Mouse (Mus musculus) naive thymus-derived CD4-positive, alpha-beta T cell, adult 5 months (primary cell): ENCODE data around the gene Zfp775. TPM values are rescaled to one million over a fixed set of nuclear protein-coding genes. Genes with fewer than 3 reads are reported as not detected.

ENCODE experiments used
- polyA plus RNA-seq: library from polyadenylated mRNA; unstranded; fragments of 100-300 nt; shearing (Covaris generic); gene quantifications from one replicate; pipeline ENCODE4 v1.2.1, GENCODE M21; 2017

Gene Zfp775
- 6.2 TPM for polyA plus RNA-seq

DNA sequence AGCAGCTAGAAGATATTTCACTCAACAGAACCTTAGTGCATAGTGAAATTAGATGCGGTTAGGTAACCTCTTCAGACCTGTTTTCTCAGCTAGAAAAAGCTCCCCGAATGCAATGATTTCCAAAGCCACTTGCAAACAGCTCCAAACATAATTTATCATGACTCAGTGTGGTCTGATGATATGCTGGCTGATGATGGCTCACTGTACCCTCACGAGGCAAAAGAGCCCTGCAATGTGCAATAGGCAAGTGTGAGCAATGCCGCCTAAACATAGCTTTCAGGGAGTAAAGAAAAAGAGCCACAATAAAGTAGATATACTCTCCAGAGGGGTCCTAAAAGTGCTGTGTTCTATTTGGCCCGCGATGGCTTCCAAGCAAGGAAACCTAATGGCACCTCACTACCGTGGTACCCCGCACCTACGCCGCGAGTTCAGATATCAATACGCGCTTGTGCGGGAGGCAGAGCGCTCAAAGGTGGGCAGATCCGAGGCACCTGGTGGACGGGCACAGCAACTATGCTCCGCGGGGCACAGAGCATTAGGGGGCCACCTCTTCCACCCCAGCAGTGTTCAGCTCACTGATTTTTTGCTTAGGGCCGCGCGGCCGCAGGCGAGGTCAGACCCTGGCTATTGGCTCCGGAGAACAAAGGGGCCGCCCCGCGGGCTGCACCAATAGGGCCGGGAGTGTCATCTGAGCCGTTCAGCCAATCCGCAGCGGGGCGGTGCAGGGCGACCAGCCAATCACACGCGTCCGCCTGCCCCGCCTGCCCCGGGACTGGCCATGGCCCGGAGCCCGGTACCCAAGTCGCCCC, at the start of gene Zfp775:
Zfp775 (plus strand) TSS at position 793 of the 809 bp plus-strand sequence.

DNA sequence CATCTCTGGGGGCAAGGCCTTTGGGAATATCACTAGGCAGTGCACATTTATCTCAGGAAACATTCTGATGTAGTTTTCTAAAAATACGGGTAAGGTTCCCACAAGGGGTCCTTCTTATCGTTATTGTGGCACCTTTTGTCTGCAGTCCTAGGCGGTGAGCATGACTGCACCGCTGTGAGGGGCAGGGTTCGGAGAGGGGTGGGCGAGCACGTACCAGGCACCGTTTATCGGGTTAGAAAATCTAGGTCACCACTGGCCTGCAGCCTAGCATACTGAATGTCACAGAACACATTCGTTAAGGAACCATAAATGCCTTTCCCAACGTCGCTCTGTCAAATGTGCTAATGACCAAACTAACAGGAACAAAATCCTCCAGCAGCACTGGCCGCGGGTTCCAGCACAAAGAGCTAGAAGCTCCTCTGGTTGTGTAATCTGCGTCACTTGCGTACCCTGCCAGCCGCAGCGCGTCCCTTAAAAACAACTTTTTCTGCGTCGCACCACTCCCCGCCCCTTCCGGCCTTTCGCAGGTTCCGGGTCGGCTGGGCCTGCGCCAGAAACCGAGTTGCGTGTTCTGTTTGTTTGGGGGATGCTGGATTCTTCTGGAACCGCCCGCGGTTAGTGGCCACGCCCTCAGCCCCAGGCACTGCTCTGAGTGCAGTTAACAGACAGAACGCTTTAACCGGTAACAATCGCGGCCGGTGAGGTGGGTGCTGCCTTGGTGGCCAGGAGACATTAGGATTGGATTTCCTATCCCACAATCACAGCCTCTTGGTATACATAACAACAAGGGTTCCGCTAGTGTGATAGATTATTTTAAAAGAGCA, 47.4 kb upstream of the Zfp775 start, which contains the start of gene Lrrc61:
Lrrc61 (plus strand) TSS at position 517 of the 824 bp plus-strand sequence.

DNA sequence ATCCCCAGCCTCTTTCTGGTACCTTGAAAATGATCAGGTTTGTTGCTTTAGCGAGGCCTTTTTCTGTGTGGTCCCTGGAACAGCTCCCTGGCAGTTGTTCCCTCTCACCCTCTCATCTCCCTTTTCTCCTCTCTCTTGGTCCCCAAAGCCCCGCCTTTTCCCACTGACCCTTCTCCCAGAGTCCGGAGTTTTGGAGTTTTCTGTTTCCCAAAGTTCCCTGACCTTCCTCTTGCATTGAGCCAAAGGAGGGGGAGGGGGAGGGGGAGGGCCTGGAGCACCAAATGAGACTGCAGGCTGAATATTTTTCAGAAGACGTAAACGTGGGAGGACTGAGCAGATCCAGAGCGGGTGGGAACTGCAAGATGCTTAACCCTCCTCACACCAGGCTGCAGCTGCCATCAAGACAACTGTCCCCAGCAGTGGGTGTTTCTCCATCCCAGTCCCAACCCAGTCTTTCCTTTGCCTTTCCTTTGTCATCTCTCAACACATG, 29.2 kb upstream of the Zfp775 start, which contains the start of gene Rarres2:
Rarres2 (minus strand) TSS at position 218 of the 490 bp plus-strand sequence.

GRCm38 (mm10) chr6:48589194-48589750, 12.6 kb upstream of the Zfp775 start, which contains the start of gene Gm45021:
Gene Gm45021, plus strand, starts transcription at chr6:48589610.

DNA sequence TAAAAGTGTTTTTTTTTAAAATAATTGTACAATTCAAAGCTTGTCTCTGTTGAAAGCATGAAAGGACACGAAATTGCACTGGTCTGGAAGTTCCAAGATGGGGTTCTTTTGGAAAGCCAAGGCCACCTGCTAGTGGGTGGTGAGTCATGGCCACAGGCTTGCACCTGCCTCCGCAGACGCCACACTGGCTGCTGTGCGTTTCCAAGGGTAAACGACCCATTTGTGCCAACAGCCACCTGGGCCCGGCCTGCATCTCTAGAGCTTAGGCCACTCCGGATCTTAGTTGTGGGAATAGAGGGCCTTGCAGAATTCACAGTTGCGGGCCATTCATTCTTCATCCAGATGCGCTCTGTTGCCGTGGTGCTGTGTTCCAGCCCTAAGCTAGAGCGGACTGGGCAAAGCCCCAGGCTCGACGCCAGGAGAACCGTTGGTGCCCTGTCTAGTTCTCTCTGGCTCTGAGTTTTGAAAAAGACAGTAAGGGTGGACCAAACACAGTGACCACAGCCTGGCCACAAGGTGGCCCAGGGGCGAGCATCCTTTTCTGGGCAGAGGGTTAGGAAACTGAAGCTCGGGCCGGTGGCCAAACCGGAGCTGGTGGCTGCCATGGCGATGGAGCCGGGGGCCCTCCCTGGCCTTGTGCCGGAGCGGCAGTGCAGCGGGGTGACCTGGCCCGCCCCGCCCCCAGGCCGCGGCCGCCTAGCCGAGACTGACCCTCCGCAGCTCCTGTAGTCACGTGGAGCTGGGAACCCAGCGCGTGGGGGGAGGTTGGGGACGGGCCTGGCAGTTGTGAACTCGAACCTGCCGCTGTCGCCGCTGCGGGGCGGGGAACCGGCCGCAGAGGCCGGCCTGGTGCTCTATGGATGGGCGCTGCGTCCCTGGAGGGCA, 8.5 kb upstream of the Zfp775 start, which contains the start of the genes Repin1 and Gm44965:
Repin1 (plus strand) TSS at position 726 of the 885 bp plus-strand sequence.
Gm44965 (plus strand) TSS at position 784 of the 885 bp plus-strand sequence.

DNA sequence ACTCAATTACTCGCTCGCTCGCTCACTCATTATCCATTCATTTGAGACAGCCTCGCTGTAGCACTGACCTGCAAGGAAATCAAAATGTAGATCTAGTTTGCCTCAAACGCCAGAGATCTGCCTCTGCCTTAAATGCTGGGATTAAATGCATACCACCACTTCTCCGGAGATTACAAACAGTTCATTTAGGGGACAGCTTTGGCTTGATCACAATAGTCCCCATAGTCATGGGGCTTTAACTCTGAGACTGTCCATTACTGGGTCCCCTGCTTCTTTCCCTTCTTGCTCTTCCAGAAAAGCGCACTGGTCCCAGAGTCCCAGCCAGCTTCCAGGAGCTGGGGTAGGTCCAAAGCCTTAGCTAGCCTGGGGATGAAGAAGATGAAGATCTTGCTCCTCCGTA, 24.6 kb downstream of the Zfp775 start, which contains the start of gene AI854703:
AI854703 (plus strand) TSS at position 301 of the 400 bp plus-strand sequence.

GRCm38 (mm10) chr6:48646995-48647394, 45.1 kb downstream of the Zfp775 start, which contains the start of gene Gimap8:
Gene Gimap8, plus strand, starts transcription at chr6:48647234.

Other genes starting within 250 kb of the Zfp775 start
- 25.2 TPM for gene Krba1, start 206.5 kb upstream of the Zfp775 start, polyA plus RNA-seq
- gene Zfp467, start 156.2 kb upstream of the Zfp775 start, polyA plus RNA-seq, result 10.2 TPM
- not detected for gene Sspo, start 153.8 kb upstream of the Zfp775 start, polyA plus RNA-seq
- not detected for gene Atp6v0e2, start 64.4 kb upstream of the Zfp775 start, polyA plus RNA-seq
- gene Lrrc61, start 47.3 kb upstream of the Zfp775 start, polyA plus RNA-seq, result 8.3 TPM
- not detected for gene Rarres2, start 29.3 kb upstream of the Zfp775 start, polyA plus RNA-seq
- gene Gm45021, start 12.5 kb upstream of the Zfp775 start, polyA plus RNA-seq, result not detected
- gene Repin1, start 8.2 kb upstream of the Zfp775 start, polyA plus RNA-seq, result 2.0 TPM
- not detected for gene Gm44965, start 8.1 kb upstream of the Zfp775 start, polyA plus RNA-seq
- gene AI854703, start 24.7 kb downstream of the Zfp775 start, polyA plus RNA-seq, result 1.3 TPM
- 145 TPM for gene Gimap8, start 45.2 kb downstream of the Zfp775 start, polyA plus RNA-seq
- 408 TPM for gene Gimap9, start 74.1 kb downstream of the Zfp775 start, polyA plus RNA-seq
- gene Gimap4, start 82.5 kb downstream of the Zfp775 start, polyA plus RNA-seq, result 1,217 TPM
- gene Gimap6, start 106.2 kb downstream of the Zfp775 start, polyA plus RNA-seq, result 2,591 TPM
- 7.0 TPM for gene Gm28053, start 116.5 kb downstream of the Zfp775 start, polyA plus RNA-seq
- 152 TPM for gene Gimap7, start 116.6 kb downstream of the Zfp775 start, polyA plus RNA-seq
- gene Gimap1, start 137.0 kb downstream of the Zfp775 start, polyA plus RNA-seq, result 555 TPM
- 182 TPM for gene Gimap5, start 144.1 kb downstream of the Zfp775 start, polyA plus RNA-seq
- gene Gimap3, start 168.8 kb downstream of the Zfp775 start, polyA plus RNA-seq, result 1,890 TPM
- gene Tmem176a, start 238.9 kb downstream of the Zfp775 start, polyA plus RNA-seq, result 0.77 TPM
- gene Tmem176b, start 239.4 kb downstream of the Zfp775 start, polyA plus RNA-seq, result 3.1 TPM